Mouse (Mus musculus): Measurements from ENCODE around the gene Rxra.

Rxra gene

GRCm38 (mm10) chr2:27738396-27738795 is 62.2 kb downstream of the Rxra start:
- DNase-seq (ENCODE audit: low spot score in 2 of 2) = no peak

- DNase-seq (ENCODE audit: low spot score in 2 of 2) = peak; percentile 46 to 56
Measured at GRCm38 (mm10) chr2:27740091-27740608, 63.9 kb downstream of the Rxra start.

- no peak for DNase-seq (ENCODE audit: low spot score in 2 of 2)
Measured at GRCm38 (mm10) chr2:27743177-27743576, 66.9 kb downstream of the Rxra start.

GRCm38 (mm10) chr2:27743863-27744611 is 67.8 kb downstream of the Rxra start:
- no peak for DNase-seq (ENCODE audit: low spot score in 2 of 2)

- no peak for DNase-seq (ENCODE audit: low spot score in 2 of 2)
Measured at GRCm38 (mm10) chr2:27744612-27745351, 68.5 kb downstream of the Rxra start.

- DNase-seq (ENCODE audit: low spot score in 2 of 2) = no peak
Measured at GRCm38 (mm10) chr2:27745673-27746620, 69.7 kb downstream of the Rxra start.

- no peak for DNase-seq (ENCODE audit: low spot score in 2 of 2)
Measured at GRCm38 (mm10) chr2:27746854-27747253, 70.6 kb downstream of the Rxra start.

- no peak for DNase-seq (ENCODE audit: low spot score in 2 of 2)
Measured at GRCm38 (mm10) chr2:27748984-27749383, 72.7 kb downstream of the Rxra start.

- no peak for DNase-seq (ENCODE audit: low spot score in 2 of 2)
Measured at GRCm38 (mm10) chr2:27750399-27751134, 74.3 kb downstream of the Rxra start.

- no peak for DNase-seq (ENCODE audit: low spot score in 2 of 2)
Measured at GRCm38 (mm10) chr2:27751135-27751519, 74.9 kb downstream of the Rxra start.

- DNase-seq (ENCODE audit: low spot score in 2 of 2) = no peak
Measured at GRCm38 (mm10) chr2:27751803-27752202, 75.6 kb downstream of the Rxra start.

- DNase-seq (ENCODE audit: low spot score in 2 of 2) = no peak
Measured at GRCm38 (mm10) chr2:27754094-27754493, 77.9 kb downstream of the Rxra start.

GRCm38 (mm10) chr2:27755986-27756641 is 79.9 kb downstream of the Rxra start:
- DNase-seq (ENCODE audit: low spot score in 2 of 2) = no peak

- no peak for DNase-seq (ENCODE audit: low spot score in 2 of 2)
Measured at GRCm38 (mm10) chr2:27758414-27759301, 82.4 kb downstream of the Rxra start.

GRCm38 (mm10) chr2:27759431-27759830 is 83.2 kb downstream of the Rxra start:
- DNase-seq (ENCODE audit: low spot score in 2 of 2) = no peak

- no peak for DNase-seq (ENCODE audit: low spot score in 2 of 2)
Measured at GRCm38 (mm10) chr2:27761260-27761995, 85.2 kb downstream of the Rxra start.

- DNase-seq (ENCODE audit: low spot score in 2 of 2) = no peak
Measured at GRCm38 (mm10) chr2:27761996-27762340, 85.7 kb downstream of the Rxra start.

GRCm38 (mm10) chr2:27762509-27762908 is 86.3 kb downstream of the Rxra start:
- no peak for DNase-seq (ENCODE audit: low spot score in 2 of 2)

All from natural killer cell, adult 2 months (primary cell).